ENCODE assay signal across 8 mouse cellular contexts in the genomic region with DNA sequence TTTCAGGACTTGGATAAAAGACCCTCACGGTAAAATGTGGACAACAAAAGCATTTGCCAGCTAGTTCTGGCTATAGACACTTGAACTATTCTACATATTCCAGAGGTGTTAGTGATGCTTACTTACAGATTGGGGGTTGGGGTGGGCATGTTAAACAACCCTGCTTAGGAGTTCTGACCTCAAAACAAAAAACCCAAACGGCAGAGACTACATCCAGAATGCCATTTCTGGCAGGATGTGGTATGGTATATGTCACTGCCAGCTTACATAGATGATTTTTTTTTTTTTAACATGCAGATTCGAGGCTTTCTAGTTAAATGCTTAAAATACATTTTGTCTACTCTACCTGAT. TPM values are rescaled to one million over a fixed set of nuclear protein-coding genes. Genes with fewer than 3 reads are reported as not detected.
DNase-seq lines count a peak whose midpoint lies in the region; ATAC-seq lines count a peak whose summit lies in the region.

No protein-coding gene starts in this region.

- DNase-seq in CD8-positive naive resting alpha-beta T cell, adult 2 months (ENCODE audit: low read depth in 2 of 2, low spot score in 2 of 2) = peak; percentile 47 to 66
- DNase-seq in forebrain, embryonic 10.5 days (ENCODE audit: extremely low spot score, low spot score) = no peak
- DNase-seq in splenic B cell, adult 2 months (ENCODE audit: low read depth, low spot score) = peak; percentile 62
- DNase-seq in left cerebral cortex, adult 18-20 months (ENCODE audit: low spot score in 2 of 2) = no peak
- DNase-seq in gastrocnemius, postnatal 4 days (ENCODE audit: low spot score in 2 of 2) = no peak

- H3K9ac ChIP-seq in limb, embryonic 13.5 days = peak overlapping the region; percentile 100

- H3K27me3 ChIP-seq in erythroblast, embryonic 14.5 days (ENCODE audit: control insufficient read depth) = no peaks in the 10 kb centered on the region
- no peaks in the 10 kb centered on the region for H3K27me3 ChIP-seq in forebrain, embryonic 10.5 days (ENCODE audit: poor library complexity, severe bottlenecking)
- H3K27me3 ChIP-seq in limb, embryonic 13.5 days = no peaks in the 10 kb centered on the region
- no peaks in the 10 kb centered on the region for H3K27me3 ChIP-seq in splenic B cell, adult 2 months (ENCODE audit: control insufficient read depth, insufficient read depth, low read length, poor library complexity, severe bottlenecking)

- H3K4me3 ChIP-seq in erythroblast, embryonic 14.5 days (replicated peaks) = peak overlapping the region; percentile 97
- peak overlapping the region; percentile 95 for H3K4me3 ChIP-seq in forebrain, embryonic 10.5 days
- H3K4me3 ChIP-seq in limb, embryonic 13.5 days = peak overlapping the region; percentile 92

- H3K36me3 ChIP-seq in erythroblast, embryonic 14.5 days (ENCODE audit: control insufficient read depth) = peaks cover 36% of the 10 kb centered on the region
- H3K36me3 ChIP-seq in forebrain, embryonic 10.5 days (replicated peaks) = peaks cover 18% of the 10 kb centered on the region
- H3K36me3 ChIP-seq in limb, embryonic 13.5 days = no peaks in the 10 kb centered on the region
- H3K36me3 ChIP-seq in splenic B cell, adult 2 months (ENCODE audit: control insufficient read depth, insufficient read depth, low read length, poor library complexity, severe bottlenecking) = no peaks in the 10 kb centered on the region

- no peaks in the 10 kb centered on the region for H3K9me3 ChIP-seq in erythroblast, embryonic 14.5 days (ENCODE audit: control insufficient read depth, low read length)
- H3K9me3 ChIP-seq in forebrain, embryonic 10.5 days = no peaks in the 10 kb centered on the region
- no peaks in the 10 kb centered on the region for H3K9me3 ChIP-seq in limb, embryonic 13.5 days

- no peak for ATAC-seq in erythroblast, adult 5-6 weeks (replicated peaks; ENCODE audit: low FRiP score, poor library complexity, severe bottlenecking)
- no peak for ATAC-seq in limb, embryonic 13.5 days (ENCODE audit: low FRiP score, low read depth)

- WGBS in forebrain, embryonic 10.5 days = 16% methylated on average over 3 of the region's 3 CpGs
- 2% methylated on average over 3 of the region's 3 CpGs for WGBS in limb, embryonic 13.5 days

- H3K4me2 ChIP-seq in limb, embryonic 13.5 days (replicated peaks) = peak overlapping the region; percentile 75

- peaks cover 38% of the 10 kb centered on the region for H3K4me1 ChIP-seq in erythroblast, embryonic 14.5 days (ENCODE audit: control insufficient read depth)
- peaks cover 23% of the 10 kb centered on the region for H3K4me1 ChIP-seq in forebrain, embryonic 10.5 days
- peaks cover 25% of the 10 kb centered on the region for H3K4me1 ChIP-seq in limb, embryonic 13.5 days

- H3K27ac ChIP-seq in forebrain, embryonic 10.5 days = peak overlapping the region; percentile 100
- H3K27ac ChIP-seq in limb, embryonic 13.5 days = no peak overlapping the region

RNA-seq across cellular contexts. Expression of gene Rbm33, which starts 1.0 kb away (rescaled TPM):
- 2.7 TPM in 2 replicates for polyA plus RNA-seq in erythroblast, embryonic 14.5 days (2012)
- 61.0 and 79.4 TPM in 2 replicates for total RNA-seq in erythroblast, adult 5-6 weeks (2015; ENCODE audit: low replicate concordance)
- 103 and 115 TPM in 2 replicates for total RNA-seq in erythroblast, adult 5-6 weeks (2017; ENCODE audit: low replicate concordance)
- 14.1 and 15.2 TPM in 2 replicates for polyA plus RNA-seq in forebrain, embryonic 10.5 days (2016; fragmentation: Nextera tagmentation; extraction: Ambion mirVana)
- polyA plus RNA-seq in limb, embryonic 13.5 days (2015; fragmentation: Nextera tagmentation; extraction: Ambion mirVana) = 12.5 and 13.6 TPM in 2 replicates
- 10 to 100 TPM; 67.0 TPM for total RNA-seq in left cerebral cortex, adult 18-20 months (2021)
- total RNA-seq in gastrocnemius, postnatal 4 days (2021) = 10 to 100 TPM; 41.0 to 43.2 TPM

Comparison
In these comparisons a context has a peak if more than half of its experiments do, and no peak if none do; other contexts are left out.
1. DNase-seq: peak in CD8-positive naive resting alpha-beta T cell, adult 2 months (2 of 2) and splenic B cell, adult 2 months (single experiment); none in forebrain, embryonic 10.5 days (single experiment), left cerebral cortex, adult 18-20 months (0 of 2) and gastrocnemius, postnatal 4 days (0 of 2).
2. Peak in every context shown above with its lines, with median percentiles within 50 percentile points of each other: H3K4me3 ChIP-seq.